Comparison of ENCODE assay signal across 9 mouse cellular contexts in genomic region chr8:48481709-48482671, GRCm38 (mm10).
DNase-seq lines count a peak whose midpoint lies in the region; ATAC-seq and TF ChIP-seq lines count a peak whose summit lies in the region.
"Had no signal": no experiment of that assay in that cellular context is flagged by ENCODE, and none has a peak within 500 bp of the region (broad histone marks: within the 10 kb centered on the region; RNA-seq: fewer than 3 reads in every experiment).

No protein-coding gene starts in this region.

- TF ChIP-seq EP300 in stomach, postnatal 0 days (optimal IDR thresholded peaks at IDR 0.05), result no peak

- no peak overlapping the region for H3K9ac ChIP-seq in embryonic facial prominence, embryonic 11.5 days (replicated peaks; ENCODE audit: low read length)
- no peak overlapping the region for H3K9ac ChIP-seq in stomach, postnatal 0 days (ENCODE audit: low read length)

- H3K9me3 ChIP-seq in embryonic facial prominence, embryonic 11.5 days (replicated peaks; ENCODE audit: control insufficient read depth, low read length), result no peaks in the 10 kb centered on the region
- H3K9me3 ChIP-seq in limb, embryonic 10.5 days (replicated peaks), result no peaks in the 10 kb centered on the region
- H3K9me3 ChIP-seq in stomach, postnatal 0 days (ENCODE audit: control insufficient read depth, low read length), result no peaks in the 10 kb centered on the region

- H3K4me3 ChIP-seq in kidney, adult 2 months (ENCODE audit: insufficient read depth, low read depth, low read length), result no peak overlapping the region
- H3K4me3 ChIP-seq in embryonic facial prominence, embryonic 11.5 days (ENCODE audit: low read depth, low read length), result no peak overlapping the region
- H3K4me3 ChIP-seq in limb, embryonic 10.5 days, result no peak overlapping the region
- no peak overlapping the region for H3K4me3 ChIP-seq in stomach, postnatal 0 days (ENCODE audit: low read depth, low read length)

- H3K27ac ChIP-seq in kidney, adult 2 months (ENCODE audit: insufficient read depth, low read depth, low read length), result no peak overlapping the region
- H3K27ac ChIP-seq in embryonic facial prominence, embryonic 11.5 days (replicated peaks; ENCODE audit: low read depth, low read length), result 0 out of 2 replicates have a peak overlapping the region, but pooled peaks have one; percentile 41
- H3K27ac ChIP-seq in limb, embryonic 10.5 days, result peak overlapping the region; percentile 14; the same call in 1 of the 2 replicates
- H3K27ac ChIP-seq in stomach, postnatal 0 days (replicated peaks), result peak overlapping the region; percentile 67
- H3K27ac ChIP-seq: macrophage had no signal

- TF ChIP-seq POLR2A in kidney, adult 2 months (IDR thresholded peaks at IDR 0.05; ENCODE audit: low read depth, low read length), result no peak

- H3K4me2 ChIP-seq in embryonic facial prominence, embryonic 11.5 days (ENCODE audit: low read depth, low read length), result no peak overlapping the region
- H3K4me2 ChIP-seq in stomach, postnatal 0 days (replicated peaks; ENCODE audit: low read depth), result peak overlapping the region; percentile 37

- H3K4me1 ChIP-seq in kidney, adult 2 months (ENCODE audit: control insufficient read depth, insufficient read depth, low read length), result no peaks in the 10 kb centered on the region
- no peaks in the 10 kb centered on the region for H3K4me1 ChIP-seq in embryonic facial prominence, embryonic 11.5 days (ENCODE audit: control insufficient read depth, insufficient read depth, low read length)
- peaks cover 15% of the 10 kb centered on the region for H3K4me1 ChIP-seq in limb, embryonic 10.5 days
- no peaks in the 10 kb centered on the region for H3K4me1 ChIP-seq in stomach, postnatal 0 days (replicated peaks; ENCODE audit: control insufficient read depth, insufficient read depth)

- no peaks in the 10 kb centered on the region for H3K27me3 ChIP-seq in kidney, adult 2 months (replicated peaks; ENCODE audit: control insufficient read depth, insufficient read depth, low read length)
- H3K27me3 ChIP-seq in embryonic facial prominence, embryonic 11.5 days (ENCODE audit: control insufficient read depth, insufficient read depth, low read length), result no peaks in the 10 kb centered on the region
- H3K27me3 ChIP-seq in limb, embryonic 10.5 days (ENCODE audit: low read depth, poor library complexity, severe bottlenecking), result no peaks in the 10 kb centered on the region
- no peaks in the 10 kb centered on the region for H3K27me3 ChIP-seq in stomach, postnatal 0 days (ENCODE audit: control insufficient read depth, insufficient read depth, low read length)

- peak; percentile 7 for DNase-seq in kidney, postnatal 14 days
- no peak for DNase-seq in kidney, adult 2 months
- DNase-seq in embryonic facial prominence, embryonic 11.5 days (ENCODE audit: low spot score), result peak; percentile 38
- DNase-seq in heart, adult 8-10 months (ENCODE audit: low spot score), result peak; percentile 5
- DNase-seq in limb, embryonic 10.5 days (ENCODE audit: low spot score), result peak; percentile 37
- no peak for DNase-seq in stomach, postnatal 0 days (ENCODE audit: low spot score)
- DNase-seq in thymus, postnatal 36 days, result no peak

- 0 out of 2 replicates have a peak, but pooled peaks have one; percentile 56 for ATAC-seq in embryonic facial prominence, embryonic 11.5 days (replicated peaks; ENCODE audit: insufficient number of reproducible peaks, low FRiP score, low TSS enrichment, low read depth)
- ATAC-seq in stomach, postnatal 0 days (ENCODE audit: low FRiP score, low TSS enrichment), result peak; percentile 71; the same call in 1 of the 2 replicates
- ATAC-seq in megakaryocyte progenitor cell, adult 5-6 weeks (replicated peaks; ENCODE audit: poor library complexity), result no peak

- WGBS in kidney, adult 2 months, result 63% methylated on average over 33 of the region's 33 CpGs
- WGBS in embryonic facial prominence, embryonic 11.5 days, result 70% methylated on average over 33 of the region's 33 CpGs
- 83% methylated on average over 33 of the region's 33 CpGs for WGBS in limb, embryonic 10.5 days
- 61% methylated on average over 33 of the region's 33 CpGs for WGBS in stomach, postnatal 0 days

- H3K36me3 ChIP-seq in kidney, adult 2 months (ENCODE audit: control insufficient read depth, insufficient read depth, low read length), result no peaks in the 10 kb centered on the region
- H3K36me3 ChIP-seq in embryonic facial prominence, embryonic 11.5 days (replicated peaks; ENCODE audit: control insufficient read depth, insufficient read depth, low read depth, low read length), result no peaks in the 10 kb centered on the region
- peaks cover 27% of the 10 kb centered on the region for H3K36me3 ChIP-seq in limb, embryonic 10.5 days
- H3K36me3 ChIP-seq in stomach, postnatal 0 days (ENCODE audit: control insufficient read depth, insufficient read depth, low read length), result no peaks in the 10 kb centered on the region

- TF ChIP-seq CTCF in kidney, adult 2 months (conservative IDR thresholded peaks at IDR 0.05; ENCODE audit: insufficient read depth, insufficient read length, low read depth, low read length), result no peak
- peak; percentile 50 for TF ChIP-seq CTCF in stomach, postnatal 0 days (IDR thresholded peaks at IDR 0.05; ENCODE audit: low read depth)

Comparison
In these comparisons a context has a peak if more than half of its experiments do, and no peak if none do; other contexts are left out.
1. DNase-seq: peak in kidney, postnatal 14 days (single experiment), embryonic facial prominence, embryonic 11.5 days (single experiment), heart, adult 8-10 months (single experiment) and limb, embryonic 10.5 days (single experiment); none in kidney, adult 2 months (single experiment), stomach, postnatal 0 days (single experiment) and thymus, postnatal 36 days (0 of 2).